Mouse (Mus musculus): ENCODE measurements at regions not wholly inside any gene's neighbourhood (a gene's known extent, or its start where the extent isn't known, plus 50 kb on each side); places are given as distances from the start of the nearest gene placed in this dataset.

- DNase-seq, result no peak
These were observed 1956.9 kb upstream of the Cdh20 start for GRCm38 (mm10) chr1:102811401-102811800.

GRCm38 (mm10) chr1:102825056-102825455 is 1943.3 kb upstream of the Cdh20 start:
- no peak for DNase-seq

DNA sequence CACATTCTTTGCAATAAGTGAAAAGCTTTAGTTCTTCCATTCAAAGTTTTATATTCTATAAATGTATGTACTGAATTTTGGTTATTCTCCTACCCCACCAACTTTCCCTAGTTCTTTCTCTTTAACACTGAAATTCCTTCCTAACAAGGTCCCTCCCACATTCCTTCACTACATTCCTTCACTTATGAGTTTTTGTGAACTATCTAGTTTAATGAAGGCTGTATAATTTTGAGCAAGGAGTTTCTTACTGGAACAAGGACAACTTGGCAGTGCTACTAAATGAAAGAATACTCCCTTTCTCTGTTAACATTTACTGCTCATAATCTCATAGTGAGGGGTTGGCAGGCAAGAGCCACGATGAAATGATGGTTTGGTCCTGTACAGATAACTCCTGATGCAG is 1905.9 kb upstream of the Cdh20 start:
- DNase-seq, result no peak

DNA sequence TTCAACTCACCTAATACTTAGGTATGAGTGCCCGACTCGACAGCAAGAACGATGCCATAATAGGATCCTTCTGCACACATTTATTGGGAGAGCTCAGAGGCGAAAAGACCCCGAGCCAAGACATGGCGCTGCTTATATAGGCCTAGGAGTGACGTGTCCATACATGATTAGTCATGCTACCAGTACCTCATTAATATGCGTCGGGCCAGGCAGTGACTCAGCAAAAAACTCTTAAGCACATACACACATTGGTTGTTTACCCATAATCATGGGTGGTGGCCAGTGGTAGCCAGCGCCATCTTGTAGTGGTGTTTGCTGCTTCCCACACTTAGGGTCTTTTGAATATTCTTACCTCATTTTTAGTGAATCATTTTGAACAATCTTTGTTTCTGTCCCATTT is 1889.2 kb upstream of the Cdh20 start:
- peak; percentile 61 for DNase-seq

- no peak for DNase-seq
These were observed 1869.2 kb upstream of the Cdh20 start for GRCm38 (mm10) chr1:102899174-102899573.

GRCm38 (mm10) chr1:102923150-102923549 is 1845.2 kb upstream of the Cdh20 start:
- DNase-seq, result no peak
